Mouse (Mus musculus): ENCODE data around the gene Pigl. TPM values are rescaled to one million over a fixed set of nuclear protein-coding genes. Genes with fewer than 3 reads are reported as not detected.

Gene Pigl
- 6.9 and 9.8 TPM in 2 replicates for polyA plus RNA-seq (2012; rRNA removed; ENCODE audit: low replicate concordance)

GRCm38 (mm10) chr11:62458276-62458724, at the start of gene Pigl, which contains the start of gene Ncor1:
Gene Pigl, plus strand, starts transcription at chr11:62458460.
Gene Ncor1, minus strand, starts transcription at chr11:62458541.

GRCm38 (mm10) chr11:62539089-62539890, 81.0 kb downstream of the Pigl start, which contains the start of gene Cenpv:
Gene Cenpv, minus strand, starts transcription at chr11:62539261.

GRCm38 (mm10) chr11:62550727-62551225, 92.5 kb downstream of the Pigl start, which contains the start of gene Ubb:
Gene Ubb, plus strand, starts transcription at chr11:62551171.

Other genes starting within 250 kb of the Pigl start
- gene Adora2b, start 209.5 kb upstream of the Pigl start, polyA plus RNA-seq (2012; rRNA removed; ENCODE audit: low replicate concordance): 6.9 and 7.3 TPM in 2 replicates
- gene Zswim7, start 177.1 kb upstream of the Pigl start, polyA plus RNA-seq (2012; rRNA removed; ENCODE audit: low replicate concordance): 9.4 and 28.1 TPM in 2 replicates
- 6.2 and 9.8 TPM in 2 replicates for gene Ttc19, start 177.0 kb upstream of the Pigl start, polyA plus RNA-seq (2012; rRNA removed; ENCODE audit: low replicate concordance)
- 88.6 and 130 TPM in 2 replicates for gene Ncor1, start 81 bp downstream of the Pigl start, polyA plus RNA-seq (2012; rRNA removed; ENCODE audit: low replicate concordance)
- 27.6 and 53.8 TPM in 2 replicates for gene Cenpv, start 80.8 kb downstream of the Pigl start, polyA plus RNA-seq (2012; rRNA removed; ENCODE audit: low replicate concordance)
- 1,421 and 1,433 TPM in 2 replicates for gene Ubb, start 92.7 kb downstream of the Pigl start, polyA plus RNA-seq (2012; rRNA removed; ENCODE audit: low replicate concordance)
- 17.4 and 25.7 TPM in 2 replicates for gene Trpv2, start 116.0 kb downstream of the Pigl start, polyA plus RNA-seq (2012; rRNA removed; ENCODE audit: low replicate concordance)
- 11.1 and 13.1 TPM in 2 replicates for gene Lrrc75a, start 190.1 kb downstream of the Pigl start, polyA plus RNA-seq (2012; rRNA removed; ENCODE audit: low replicate concordance)
- 21.4 and 56.2 TPM in 2 replicates for gene Mmgt2, start 190.2 kb downstream of the Pigl start, polyA plus RNA-seq (2012; rRNA removed; ENCODE audit: low replicate concordance)

All from mammary gland, adult 2 months (tissue).